Mouse (Mus musculus) macrophage (primary cell): ENCODE measurements around the gene C3. TPM values are rescaled to one million over a fixed set of nuclear protein-coding genes. Genes with fewer than 3 reads are reported as not detected.

Experiments
- H3K27ac ChIP-seq: fragments of 350-480 bp; formaldehyde crosslinking; 2 replicates; pipeline ENCODE4 v1.9.0; 2021
- H3K36me3 ChIP-seq: fragments of 350-480 bp; formaldehyde crosslinking; 2 replicates; pipeline ENCODE4 v1.9.0; 2021; ENCODE audit errors: inconsistent target
- H3K4me3 ChIP-seq: fragments of 350-480 bp; formaldehyde crosslinking; 2 replicates; pipeline ENCODE4 v1.9.0; 2021; ENCODE audit errors: inconsistent target
- H3K79me2 ChIP-seq: fragments of 350-480 bp; formaldehyde crosslinking; 2 replicates; pipeline ENCODE4 v1.9.0; 2021; ENCODE audit errors: inconsistent target
- WGBS: methylation state at CpG from one replicate; pipeline ENCODE4 v1.1.7; 2026; ENCODE audit warnings: inconsistent platforms; ENCODE audit not compliant: missing documents; 5-methylcytosine and 5-hydroxymethylcytosine counted together
- polyA plus RNA-seq: library from polyadenylated mRNA; stranded (reverse); fragments of 250-400 nt; gene quantifications from 3 replicates; pipeline ENCODE4 v1.2.4, GENCODE M21; 2018; ENCODE audit warnings: inconsistent platforms
- total RNA-seq, 78 experiments: library from RNA; depleted of rRNA; stranded (reverse); fragments of 250-400 nt; gene quantifications; 1 replicate in 9 of 78; 2 replicates in 24 of 78; 3 replicates in 43 of 78; 4 replicates in 2 of 78; pipeline ENCODE4 v1.2.4; 2018; ENCODE audit warnings: inconsistent platforms in 56 of 78

The C3 gene
- total RNA-seq (2018; cell fraction: chromatin; rRNA removed): 100 to 1,000 TPM in 15 of 26 experiments, 10 to 100 TPM in 7, 1 to 10 TPM in 4; 3.9 to 776 (median 193) TPM
- total RNA-seq (2018; cell fraction: cytosol; rRNA removed): 100 to 1,000 TPM in 15 of 26 experiments, 10 to 100 TPM in 11; 11.1 to 560 (median 171) TPM
- 100 to 1,000 TPM in 21 of 26 experiments, 10 to 100 TPM in 5; 12.5 to 881 (median 340) TPM for total RNA-seq (2018; cell fraction: nucleus; rRNA removed)
- polyA plus RNA-seq: 15.9 to 57.7 TPM (median 40.8 TPM) in 3 replicates

GRCm38 (mm10) chr17:57228014-57228413 is at the start of gene C3:
Gene C3, minus strand, starts transcription at chr17:57228136.
- Histone ChIP-seq H3K36me3 (peaks cover under 1% of the 10 kb centered on the region; the same call in 1 of the 2 replicates), H3K79me2 (no peaks in the 10 kb centered on the region), H3K27ac (no peak within 1 kb of the TSS), H3K4me3 (no peak within 1 kb of the TSS)
- WGBS: 13% methylated on average over 3 of the region's 3 CpGs

- H3K36me3 ChIP-seq: no peaks in the 10 kb centered on the region
- peak overlapping the region; percentile 76 for H3K4me3 ChIP-seq
- peaks cover 41% of the 10 kb centered on the region for H3K79me2 ChIP-seq
- 1% methylated on average over 20 of the region's 20 CpGs for WGBS
- H3K27ac ChIP-seq: peak overlapping the region; percentile 72
These were observed 48.7 kb upstream of the C3 start for GRCm38 (mm10) chr17:57276634-57277121.

DNA sequence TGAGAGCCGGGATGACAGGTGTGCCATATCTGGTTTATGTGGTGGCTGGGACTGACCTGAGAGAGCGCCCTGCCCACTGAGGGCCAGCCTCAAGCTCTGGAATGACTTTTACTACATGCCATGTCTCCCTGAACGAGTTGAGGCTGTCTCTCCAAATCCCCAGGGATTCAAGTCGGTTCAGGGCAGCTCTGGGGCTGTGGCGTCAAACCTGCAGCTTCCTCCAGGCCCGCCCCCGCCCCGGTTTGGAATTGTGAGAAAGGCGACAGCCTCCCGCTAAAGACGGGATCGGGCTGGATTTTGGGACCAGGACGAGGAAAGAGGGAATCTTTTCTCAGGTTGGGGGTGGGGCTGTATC is 48.0 kb upstream of the C3 start:
- Histone ChIP-seq H3K4me3 (peak overlapping the region; percentile 76), H3K27ac (peak overlapping the region; percentile 72)
- WGBS: 7% methylated on average over 12 of the region's 13 CpGs

DNA sequence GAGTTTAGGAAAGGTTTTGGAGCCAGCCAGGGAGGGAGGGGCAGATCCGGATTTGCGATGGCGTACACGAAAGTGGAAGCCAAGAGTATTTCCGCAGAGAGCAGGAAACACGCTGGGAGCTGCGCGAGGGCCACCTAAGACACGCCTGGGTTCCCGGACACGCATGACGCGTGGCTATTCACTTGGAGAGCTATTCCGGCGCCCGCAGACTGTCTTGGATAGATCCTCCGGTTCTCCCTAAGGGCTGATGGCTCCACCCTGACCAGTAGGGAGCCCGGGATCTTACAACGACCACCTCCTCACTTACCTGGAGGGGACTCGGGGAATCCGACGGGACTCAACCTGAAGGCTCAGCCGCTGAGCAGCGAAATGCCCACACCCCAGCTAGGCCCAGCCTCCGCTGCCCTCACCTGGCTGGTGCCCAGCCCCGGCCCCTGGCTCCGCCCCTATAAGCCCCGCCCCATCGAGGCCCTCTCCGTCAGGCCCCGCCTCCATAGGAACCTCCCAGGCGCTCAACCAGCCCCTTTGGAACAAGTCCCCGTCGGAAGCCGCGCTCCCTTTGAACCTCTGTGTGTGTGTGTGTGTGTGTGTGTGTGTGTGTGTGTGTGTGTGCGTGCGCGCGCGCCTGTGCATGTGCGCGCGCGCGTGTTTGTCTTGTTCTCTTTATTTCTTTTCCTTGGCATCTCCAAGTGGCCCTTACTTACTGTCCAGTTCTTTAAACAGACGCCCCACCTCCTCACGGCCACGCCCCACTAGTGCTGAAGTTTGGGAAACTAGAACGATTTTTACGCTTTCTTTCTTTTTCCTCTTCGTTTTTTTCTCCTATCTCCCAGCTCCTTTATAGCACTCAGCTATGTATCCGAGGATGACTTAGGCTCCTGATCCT is 47.4 kb upstream of the C3 start:
- WGBS: under 1% methylated on average over 46 of the region's 53 CpGs
- Histone ChIP-seq H3K79me2 (peaks cover 28% of the 10 kb centered on the region), H3K4me3 (peak overlapping the region; percentile 76), H3K36me3 (no peaks in the 10 kb centered on the region), H3K27ac (peak overlapping the region; percentile 72)

More for the DNA sequence above, 48.0 kb upstream of the C3 start:
- Histone ChIP-seq H3K79me2 (peaks cover 34% of the 10 kb centered on the region), H3K36me3 (no peaks in the 10 kb centered on the region)

DNA sequence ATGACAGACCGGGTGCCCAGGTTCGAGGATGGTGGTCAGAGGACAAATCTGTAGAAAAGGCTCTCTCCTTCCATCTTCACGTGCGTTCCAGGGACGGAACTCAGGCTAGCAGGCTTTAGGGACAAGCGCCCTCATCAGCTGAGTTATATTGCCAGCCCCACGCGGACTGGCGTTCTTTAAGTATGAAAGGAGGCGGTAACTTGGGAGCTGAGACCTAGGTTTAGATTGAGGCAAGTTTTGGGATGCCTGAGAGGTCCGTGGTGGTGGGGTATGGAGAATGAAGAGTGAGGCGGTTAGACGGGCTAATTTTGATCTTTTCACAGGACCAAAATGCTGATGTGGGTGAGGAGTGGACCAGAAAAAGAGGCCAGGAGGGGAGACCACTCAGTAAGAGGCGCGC is 46.8 kb upstream of the C3 start:
- peak overlapping the region; percentile 68 for H3K27ac ChIP-seq
- 5% methylated on average over 15 of the region's 15 CpGs for WGBS

GRCm38 (mm10) chr17:57273846-57274245 is 45.9 kb upstream of the C3 start:
- H3K36me3 ChIP-seq: no peaks in the 10 kb centered on the region
- 75% methylated on average over 4 of the region's 7 CpGs for WGBS
- no peak overlapping the region for H3K27ac ChIP-seq
- no peak overlapping the region for H3K4me3 ChIP-seq
- peaks cover 13% of the 10 kb centered on the region; the same call in 1 of the 2 replicates for H3K79me2 ChIP-seq

More for the DNA sequence above, 46.8 kb upstream of the C3 start:
- Histone ChIP-seq H3K4me3 (peak overlapping the region; percentile 76), H3K79me2 (peaks cover 22% of the 10 kb centered on the region), H3K36me3 (no peaks in the 10 kb centered on the region)

GRCm38 (mm10) chr17:57271301-57271700 is 43.4 kb upstream of the C3 start:
- H3K4me3 ChIP-seq: no peak overlapping the region
- H3K79me2 ChIP-seq: peaks cover 6% of the 10 kb centered on the region; the same call in 1 of the 2 replicates
- no peak overlapping the region for H3K27ac ChIP-seq
- H3K36me3 ChIP-seq: no peaks in the 10 kb centered on the region
- WGBS: 64% methylated on average over 6 of the region's 9 CpGs

DNA sequence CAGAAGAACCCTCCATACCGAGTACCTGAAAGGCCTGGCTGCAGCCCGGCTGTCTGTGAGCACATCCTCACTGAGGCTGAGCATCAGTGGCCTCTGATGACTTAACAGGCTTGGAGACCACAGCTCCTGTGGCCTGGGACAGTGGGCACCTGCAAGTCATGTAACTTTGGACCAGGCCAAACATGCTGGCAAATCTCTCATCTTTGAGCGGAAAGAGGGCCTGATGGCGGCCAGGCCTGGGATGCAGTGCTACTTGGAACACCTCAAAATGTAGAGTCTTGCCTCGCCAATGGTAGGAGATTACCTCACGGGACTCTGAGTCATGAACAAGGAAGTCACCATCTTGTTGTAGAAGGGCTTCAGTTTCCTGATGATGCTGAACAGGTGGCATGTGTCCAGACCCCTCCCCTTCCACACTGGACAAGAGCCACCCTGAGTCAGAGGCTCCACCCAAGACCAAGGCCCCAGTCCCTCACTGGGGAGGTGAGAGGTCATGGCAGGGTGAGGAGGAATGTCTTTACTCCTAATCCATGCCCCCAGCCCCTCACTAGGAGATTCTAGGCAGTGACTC is 39.7 kb upstream of the C3 start:
- no peak overlapping the region for H3K27ac ChIP-seq
- 0 out of 2 replicates have a peak, but pooled peaks cover 5% of the 10 kb centered on the region for H3K36me3 ChIP-seq
- H3K4me3 ChIP-seq: no peak overlapping the region
- 93% methylated on average over 6 of the region's 6 CpGs for WGBS
- H3K79me2 ChIP-seq: no peaks in the 10 kb centered on the region

- WGBS: 37% methylated on average over 21 of the region's 22 CpGs
- H3K4me3 ChIP-seq: no peak overlapping the region
- no peaks in the 10 kb centered on the region for H3K79me2 ChIP-seq
- H3K27ac ChIP-seq: no peak overlapping the region
- peaks cover 20% of the 10 kb centered on the region; the same call in 1 of the 2 replicates for H3K36me3 ChIP-seq
These were observed 37.3 kb upstream of the C3 start for GRCm38 (mm10) chr17:57264972-57265945.

GRCm38 (mm10) chr17:57264164-57264563 is 36.2 kb upstream of the C3 start:
- Histone ChIP-seq H3K36me3 (peaks cover 23% of the 10 kb centered on the region; the same call in 1 of the 2 replicates), H3K27ac (no peak overlapping the region), H3K79me2 (no peaks in the 10 kb centered on the region), H3K4me3 (no peak overlapping the region)
- WGBS: 12% methylated on average over 2 of the region's 2 CpGs

- WGBS: 88% methylated on average over 15 of the region's 17 CpGs
- no peak overlapping the region for H3K4me3 ChIP-seq
- peaks cover 35% of the 10 kb centered on the region; the same call in 1 of the 2 replicates for H3K36me3 ChIP-seq
- no peaks in the 10 kb centered on the region for H3K79me2 ChIP-seq
- no peak overlapping the region for H3K27ac ChIP-seq
These were observed 35.1 kb upstream of the C3 start for GRCm38 (mm10) chr17:57262901-57263550.

DNA sequence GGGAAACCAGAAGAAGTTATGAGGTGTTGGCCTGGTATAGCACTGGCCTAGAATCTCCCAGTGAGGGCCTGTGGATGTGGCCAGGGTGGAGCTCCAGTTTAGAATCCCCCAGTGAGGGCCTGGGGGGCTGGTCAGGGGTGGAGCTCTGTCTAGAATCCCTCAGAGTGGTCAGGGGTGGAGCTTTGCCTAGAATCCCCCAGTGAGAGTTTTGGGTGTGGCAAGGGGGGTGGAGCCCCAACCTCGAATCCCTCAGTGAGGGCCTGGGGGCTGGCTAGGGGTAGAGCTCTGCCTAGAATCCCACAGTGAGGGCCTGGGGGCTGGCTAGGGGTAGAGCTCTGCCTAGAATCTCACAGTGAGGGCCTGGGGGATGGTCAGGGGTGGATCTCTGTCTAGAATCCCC is 33.9 kb upstream of the C3 start:
- H3K36me3 ChIP-seq: peaks cover 42% of the 10 kb centered on the region
- WGBS: 85% methylated on average over 1 of the region's 1 CpGs
- H3K27ac ChIP-seq: no peak overlapping the region
- no peak overlapping the region for H3K4me3 ChIP-seq
- no peaks in the 10 kb centered on the region for H3K79me2 ChIP-seq

DNA sequence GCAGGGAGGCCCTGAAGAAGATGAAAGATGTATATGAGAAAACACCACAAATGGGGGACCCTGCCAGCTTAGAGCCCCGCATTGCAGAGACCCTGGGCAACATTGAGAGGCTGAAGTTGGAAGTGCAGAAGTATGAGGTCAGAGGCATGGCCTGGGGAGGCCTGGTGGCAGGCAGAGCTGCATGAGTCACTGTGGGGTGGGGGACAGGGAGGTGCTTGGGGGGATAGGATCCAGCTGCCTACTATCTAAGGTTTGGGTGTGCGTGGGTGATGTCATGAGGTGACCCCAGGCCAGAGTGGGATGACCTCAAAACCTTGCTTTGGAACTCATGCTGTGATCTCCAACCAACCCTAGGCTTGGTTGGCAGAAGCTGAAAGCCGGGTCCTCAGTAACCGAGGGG is 33.4 kb upstream of the C3 start:
- Histone ChIP-seq H3K36me3 (peaks cover 47% of the 10 kb centered on the region), H3K27ac (no peak overlapping the region), H3K79me2 (no peaks in the 10 kb centered on the region), H3K4me3 (no peak overlapping the region)
- WGBS: 98% methylated on average over 4 of the region's 4 CpGs
